Mouse (Mus musculus): Measurements from ENCODE around the gene Actn3. TPM values are rescaled to one million over a fixed set of nuclear protein-coding genes. Genes with fewer than 3 reads are reported as not detected.

Gene Actn3
- 5.9 and 6.5 TPM in 2 replicates for polyA plus RNA-seq (2014; fragmentation: Nextera tagmentation; extraction: Ambion mirVana)

- 6% methylated on average over 17 of the region's 17 CpGs for WGBS
- peaks cover 6% of the 10 kb centered on the region; the same call in 1 of the 2 replicates for H3K4me1 ChIP-seq (ENCODE audit: control insufficient read depth, insufficient read depth, low read length)
- H3K4me3 ChIP-seq (ENCODE audit: low read depth, low read length): peak within 1 kb of the TSS; percentile 77
- H3K9ac ChIP-seq (ENCODE audit: low read length): peak within 1 kb of the TSS; percentile 74
- no peaks in the 10 kb centered on the region for H3K36me3 ChIP-seq (ENCODE audit: control insufficient read depth, insufficient read depth, low read length)
- ATAC-seq (ENCODE audit: insufficient read depth, low FRiP score, low TSS enrichment) (0 out of 2 replicates have a peak, but pooled peaks have one; percentile 13), DNase-seq (ENCODE audit: low spot score) (no peak)
- H3K4me2 ChIP-seq (ENCODE audit: low read depth): peak within 1 kb of the TSS; percentile 71
- H3K9me3 ChIP-seq (ENCODE audit: control insufficient read depth, low read length): no peaks in the 10 kb centered on the region
- H3K27me3 ChIP-seq (ENCODE audit: control insufficient read depth, insufficient read depth, low read length): no peaks in the 10 kb centered on the region
- 0 out of 2 replicates have a peak within 1 kb of the TSS, but pooled peaks have one; percentile 11 for H3K27ac ChIP-seq (ENCODE audit: low read depth, low read length)
Observed at GRCm38 (mm10) chr19:4877785-4878184, at the start of gene Actn3. Gene Actn3 (minus strand): TSS chr19:4877909.

GRCm38 (mm10) chr19:4925121-4925860 lies 47.6 kb upstream of the Actn3 start:
- 94% methylated on average over 11 of the region's 11 CpGs for WGBS
- no peak overlapping the region for H3K4me2 ChIP-seq (ENCODE audit: low read depth)
- no peaks in the 10 kb centered on the region for H3K9me3 ChIP-seq (ENCODE audit: control insufficient read depth, low read length)
- H3K9ac ChIP-seq (ENCODE audit: low read length): no peak overlapping the region
- DNase-seq (ENCODE audit: low spot score): no peak
- H3K4me3 ChIP-seq (ENCODE audit: low read depth, low read length): no peak overlapping the region
- H3K27me3 ChIP-seq (ENCODE audit: control insufficient read depth, insufficient read depth, low read length): no peaks in the 10 kb centered on the region
- H3K36me3 ChIP-seq (ENCODE audit: control insufficient read depth, insufficient read depth, low read length): peaks cover 21% of the 10 kb centered on the region
- H3K27ac ChIP-seq (ENCODE audit: low read depth, low read length): no peak overlapping the region
- no peak for ATAC-seq (ENCODE audit: insufficient read depth, low FRiP score, low TSS enrichment)
- H3K4me1 ChIP-seq (ENCODE audit: control insufficient read depth, insufficient read depth, low read length): peaks cover 10% of the 10 kb centered on the region

DNA sequence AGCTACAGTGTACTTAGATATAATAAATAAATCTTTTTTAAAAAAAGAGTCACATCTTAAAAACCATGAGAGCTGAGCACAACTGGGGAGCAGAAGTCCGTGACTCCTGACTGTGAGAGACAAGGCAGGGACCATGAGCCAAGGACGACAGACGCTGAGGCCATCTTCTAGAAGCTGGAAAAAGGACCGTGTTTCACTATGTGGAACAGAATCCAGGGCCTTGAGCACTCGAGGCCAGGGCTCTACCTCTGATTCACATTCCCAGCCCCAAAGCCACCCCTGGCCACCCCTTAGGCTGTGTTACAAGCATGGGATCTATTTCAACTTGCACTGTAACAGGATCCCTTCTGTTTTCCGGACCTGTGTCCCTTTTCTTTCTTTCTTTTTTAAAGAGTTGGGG lies 41.9 kb upstream of the Actn3 start:
- Histone ChIP-seq H3K9ac (ENCODE audit: low read length) (no peak overlapping the region), H3K4me2 (ENCODE audit: low read depth) (no peak overlapping the region), H3K36me3 (ENCODE audit: control insufficient read depth, insufficient read depth, low read length) (peaks cover 45% of the 10 kb centered on the region), H3K4me3 (ENCODE audit: low read depth, low read length) (no peak overlapping the region), H3K4me1 (ENCODE audit: control insufficient read depth, insufficient read depth, low read length) (no peaks in the 10 kb centered on the region), H3K27ac (ENCODE audit: low read depth, low read length) (no peak overlapping the region), H3K9me3 (ENCODE audit: control insufficient read depth, low read length) (no peaks in the 10 kb centered on the region), H3K27me3 (ENCODE audit: control insufficient read depth, insufficient read depth, low read length) (no peaks in the 10 kb centered on the region)
- WGBS: 88% methylated on average over 6 of the region's 6 CpGs
- no peak for DNase-seq (ENCODE audit: low spot score)
- ATAC-seq (ENCODE audit: insufficient read depth, low FRiP score, low TSS enrichment): no peak

GRCm38 (mm10) chr19:4916827-4917226 lies 39.1 kb upstream of the Actn3 start:
- 91% methylated on average over 10 of the region's 10 CpGs for WGBS
- ATAC-seq (ENCODE audit: insufficient read depth, low FRiP score, low TSS enrichment): no peak

GRCm38 (mm10) chr19:4915924-4916603 lies 38.4 kb upstream of the Actn3 start:
- Histone ChIP-seq H3K27me3 (ENCODE audit: control insufficient read depth, insufficient read depth, low read length) (no peaks in the 10 kb centered on the region), H3K4me2 (ENCODE audit: low read depth) (no peak overlapping the region), H3K4me3 (ENCODE audit: low read depth, low read length) (no peak overlapping the region), H3K36me3 (ENCODE audit: control insufficient read depth, insufficient read depth, low read length) (peaks cover 40% of the 10 kb centered on the region), H3K27ac (ENCODE audit: low read depth, low read length) (no peak overlapping the region), H3K9me3 (ENCODE audit: control insufficient read depth, low read length) (no peaks in the 10 kb centered on the region), H3K4me1 (ENCODE audit: control insufficient read depth, insufficient read depth, low read length) (no peaks in the 10 kb centered on the region), H3K9ac (ENCODE audit: low read length) (no peak overlapping the region)
- WGBS: 89% methylated on average over 15 of the region's 15 CpGs
- ATAC-seq (ENCODE audit: insufficient read depth, low FRiP score, low TSS enrichment) (no peak), DNase-seq (ENCODE audit: low spot score) (no peak)

More at GRCm38 (mm10) chr19:4916827-4917226, 39.1 kb upstream of the Actn3 start:
- H3K4me1 ChIP-seq (ENCODE audit: control insufficient read depth, insufficient read depth, low read length): no peaks in the 10 kb centered on the region
- no peaks in the 10 kb centered on the region for H3K9me3 ChIP-seq (ENCODE audit: control insufficient read depth, low read length)
- no peak overlapping the region for H3K9ac ChIP-seq (ENCODE audit: low read length)
- no peak overlapping the region for H3K4me2 ChIP-seq (ENCODE audit: low read depth)
- no peak for DNase-seq (ENCODE audit: low spot score)
- peaks cover 42% of the 10 kb centered on the region for H3K36me3 ChIP-seq (ENCODE audit: control insufficient read depth, insufficient read depth, low read length)
- no peak overlapping the region for H3K27ac ChIP-seq (ENCODE audit: low read depth, low read length)
- no peak overlapping the region for H3K4me3 ChIP-seq (ENCODE audit: low read depth, low read length)
- H3K27me3 ChIP-seq (ENCODE audit: control insufficient read depth, insufficient read depth, low read length): no peaks in the 10 kb centered on the region

DNA sequence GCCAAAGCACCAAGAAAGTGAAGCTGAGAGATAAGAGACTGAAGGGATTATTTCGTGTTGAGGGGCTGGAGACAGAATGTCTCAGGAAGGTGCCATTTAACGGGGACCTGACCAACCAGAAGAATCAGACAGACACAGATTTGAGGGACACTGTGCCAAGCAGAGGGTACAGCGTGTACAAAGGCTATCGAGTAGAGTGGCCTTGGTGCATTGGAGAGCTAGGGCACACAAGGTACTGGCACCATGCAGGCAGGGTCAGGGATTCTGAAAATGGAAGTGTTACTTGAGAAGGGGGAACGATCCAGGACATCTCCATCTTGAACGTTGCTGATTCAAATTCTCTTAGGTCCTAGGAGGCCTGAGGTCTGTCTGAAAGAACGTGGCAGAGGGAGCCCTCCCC lies 31.7 kb upstream of the Actn3 start:
- H3K27ac ChIP-seq (ENCODE audit: low read depth, low read length): no peak overlapping the region
- H3K9ac ChIP-seq (ENCODE audit: low read length): no peak overlapping the region
- no peak for DNase-seq (ENCODE audit: low spot score)
- peaks cover 5% of the 10 kb centered on the region; the same call in 1 of the 2 replicates for H3K4me1 ChIP-seq (ENCODE audit: control insufficient read depth, insufficient read depth, low read length)
- no peak overlapping the region for H3K4me2 ChIP-seq (ENCODE audit: low read depth)
- H3K36me3 ChIP-seq (ENCODE audit: control insufficient read depth, insufficient read depth, low read length): peaks cover 12% of the 10 kb centered on the region
- no peaks in the 10 kb centered on the region for H3K9me3 ChIP-seq (ENCODE audit: control insufficient read depth, low read length)
- H3K27me3 ChIP-seq (ENCODE audit: control insufficient read depth, insufficient read depth, low read length): no peaks in the 10 kb centered on the region
- WGBS: 93% methylated on average over 7 of the region's 7 CpGs
- H3K4me3 ChIP-seq (ENCODE audit: low read depth, low read length): no peak overlapping the region
- no peak for ATAC-seq (ENCODE audit: insufficient read depth, low FRiP score, low TSS enrichment)

- no peaks in the 10 kb centered on the region for H3K9me3 ChIP-seq (ENCODE audit: control insufficient read depth, low read length)
- no peaks in the 10 kb centered on the region for H3K27me3 ChIP-seq (ENCODE audit: control insufficient read depth, insufficient read depth, low read length)
- no peak overlapping the region for H3K4me2 ChIP-seq (ENCODE audit: low read depth)
- H3K4me1 ChIP-seq (ENCODE audit: control insufficient read depth, insufficient read depth, low read length): peaks cover 5% of the 10 kb centered on the region; the same call in 1 of the 2 replicates
- H3K36me3 ChIP-seq (ENCODE audit: control insufficient read depth, insufficient read depth, low read length): peaks cover 6% of the 10 kb centered on the region
- ATAC-seq (ENCODE audit: insufficient read depth, low FRiP score, low TSS enrichment): no peak
- H3K9ac ChIP-seq (ENCODE audit: low read length): no peak overlapping the region
- H3K4me3 ChIP-seq (ENCODE audit: low read depth, low read length): no peak overlapping the region
- WGBS: 91% methylated on average over 4 of the region's 4 CpGs
- no peak overlapping the region for H3K27ac ChIP-seq (ENCODE audit: low read depth, low read length)
- DNase-seq (ENCODE audit: low spot score): peak; percentile 37
Observed at GRCm38 (mm10) chr19:4908107-4908506, 30.4 kb upstream of the Actn3 start.

GRCm38 (mm10) chr19:4905979-4906794 lies 28.5 kb upstream of the Actn3 start, which contains the start of gene Bbs1:
Gene Bbs1 (minus strand): TSS chr19:4906628.
- peak within 1 kb of the TSS; percentile 66 for H3K4me3 ChIP-seq (ENCODE audit: low read depth, low read length)
- DNase-seq (ENCODE audit: low spot score): peak; percentile 86
- H3K4me1 ChIP-seq (ENCODE audit: control insufficient read depth, insufficient read depth, low read length): peaks cover 5% of the 10 kb centered on the region; the same call in 1 of the 2 replicates
- ATAC-seq (ENCODE audit: insufficient read depth, low FRiP score, low TSS enrichment): peak; percentile 55; the same call in 1 of the 2 replicates
- no peak within 1 kb of the TSS for H3K27ac ChIP-seq (ENCODE audit: low read depth, low read length)
- H3K36me3 ChIP-seq (ENCODE audit: control insufficient read depth, insufficient read depth, low read length): peaks cover 6% of the 10 kb centered on the region
- no peaks in the 10 kb centered on the region for H3K9me3 ChIP-seq (ENCODE audit: control insufficient read depth, low read length)
- H3K9ac ChIP-seq (ENCODE audit: low read length): peak within 1 kb of the TSS; percentile 67
- peak within 1 kb of the TSS; percentile 71 for H3K4me2 ChIP-seq (ENCODE audit: low read depth)
- 9% methylated on average over 31 of the region's 31 CpGs for WGBS
- H3K27me3 ChIP-seq (ENCODE audit: control insufficient read depth, insufficient read depth, low read length): no peaks in the 10 kb centered on the region
